Mouse (Mus musculus): ENCODE measurements around the gene Skor1. TPM values are rescaled to one million over a fixed set of nuclear protein-coding genes. Genes with fewer than 3 reads are reported as not detected.

The Skor1 gene
- polyA plus RNA-seq (2012; rRNA removed) (0.01 and 0.02 TPM in 2 replicates), polyA plus RNA-seq (2014; fragmentation: Nextera tagmentation; extraction: Ambion mirVana) (not detected in 2 replicates)

DNA sequence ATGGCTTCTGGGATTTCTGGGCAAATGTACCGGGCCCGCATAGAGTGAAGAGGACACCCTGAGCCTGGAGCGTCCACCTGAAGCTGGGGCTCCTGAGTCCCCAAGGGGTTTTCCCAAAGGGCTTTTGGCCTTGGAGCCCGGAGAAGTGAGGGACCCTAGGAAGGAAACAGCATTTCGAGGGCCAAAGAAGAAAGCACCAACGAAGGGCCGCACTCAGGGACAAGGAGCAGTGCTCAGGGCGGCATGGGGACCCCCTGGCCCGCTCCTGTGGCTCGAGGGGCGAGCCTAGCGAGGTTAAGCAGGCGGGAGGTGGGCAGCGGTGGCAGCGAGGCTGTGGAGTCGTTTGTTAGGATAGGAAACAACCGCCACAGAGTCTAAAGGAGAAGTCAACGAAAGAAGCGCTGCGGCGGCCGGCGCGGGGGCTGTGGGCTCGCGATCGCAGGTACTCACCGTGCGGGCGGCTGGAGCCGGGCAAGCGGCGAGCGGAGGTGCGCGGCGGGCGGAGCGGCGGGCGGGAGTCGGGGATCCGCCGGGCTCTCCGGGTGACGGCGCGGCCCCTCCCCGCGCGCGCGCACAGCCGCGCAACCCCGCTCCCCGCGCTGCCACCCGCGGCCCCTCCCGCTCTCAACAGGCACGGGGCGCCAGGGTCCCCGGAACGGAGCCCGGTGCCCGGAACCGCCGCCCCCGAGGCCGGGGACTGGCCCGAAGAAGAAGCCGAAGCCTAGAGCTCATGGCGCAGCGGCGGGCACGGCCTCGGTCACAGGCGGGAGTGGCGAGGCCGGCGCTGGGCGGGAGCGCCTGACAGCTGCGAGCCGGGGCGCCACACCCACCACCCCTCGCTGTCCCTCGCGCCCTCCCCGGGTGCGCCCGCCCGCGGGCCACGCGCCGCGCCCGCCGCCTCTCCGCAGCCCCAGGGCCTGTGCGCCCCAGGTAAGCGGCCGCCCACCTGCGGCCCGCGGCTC is at the start of gene Skor1:
Skor1 (minus strand) TSS at position 552 of the 962 bp plus-strand sequence.
- DNase-seq (ENCODE audit: low read depth in 3 of 3, low spot score in 3 of 3) (no peak), ATAC-seq (ENCODE audit: insufficient read depth) (no peak)
- no peak within 1 kb of the TSS for H3K9ac ChIP-seq (replicated peaks)
- TF ChIP-seq EP300 (IDR thresholded peaks at IDR 0.05; ENCODE audit: low read depth) (no peak), CTCF (IDR thresholded peaks at IDR 0.05; ENCODE audit: low read depth) (no peak)
- peaks cover 99% of the 10 kb centered on the region for H3K27me3 ChIP-seq (ENCODE audit: control insufficient read depth, insufficient read depth, low read length)
- under 1% methylated on average over 88 of the region's 108 CpGs for WGBS (ENCODE audit: insufficient replicate concordance)
- no peak within 1 kb of the TSS for H3K27ac ChIP-seq
- peak within 1 kb of the TSS; percentile 39 for H3K4me2 ChIP-seq (ENCODE audit: low read depth)
- H3K4me1 ChIP-seq (replicated peaks; ENCODE audit: control insufficient read depth in 2 of 2, insufficient read depth in 2 of 2, low read length in 1 of 2) = no peaks in the 10 kb centered on the region
- no peaks in the 10 kb centered on the region for H3K36me3 ChIP-seq (replicated peaks; ENCODE audit: control insufficient read depth, insufficient read depth, low read depth)
- peak within 1 kb of the TSS in 1 of 2 experiments; percentile 34; a peak in 2 of 4 replicates for H3K4me3 ChIP-seq (ENCODE audit: insufficient read depth in 1 of 2, low read depth in 2 of 2, low read length in 2 of 2)
- H3K9me3 ChIP-seq (ENCODE audit: control insufficient read depth, low read length) = no peaks in the 10 kb centered on the region

DNA sequence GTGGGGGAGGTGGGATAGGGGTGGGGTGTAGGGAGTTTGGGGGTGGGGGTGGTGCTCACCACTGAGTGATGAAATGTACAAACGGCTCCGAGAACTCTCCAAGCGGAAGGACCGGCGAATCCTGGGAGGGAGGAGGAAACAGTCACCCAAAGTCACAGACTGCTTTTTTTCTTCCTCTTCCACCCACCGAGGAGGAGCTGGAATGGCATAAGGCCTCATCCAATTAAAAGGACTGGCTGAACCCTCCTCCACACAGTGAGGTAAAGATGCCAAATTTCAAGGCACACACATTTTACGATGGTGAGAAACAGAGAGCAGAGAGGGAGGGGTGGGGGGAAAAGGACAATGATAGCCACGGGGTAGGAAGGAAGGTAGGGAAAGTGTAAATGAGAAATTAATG is 48.5 kb upstream of the Skor1 start:
- no peak for DNase-seq (ENCODE audit: low read depth in 3 of 3, low spot score in 3 of 3)
- no peak overlapping the region for H3K27ac ChIP-seq
- no peaks in the 10 kb centered on the region for H3K27me3 ChIP-seq (ENCODE audit: control insufficient read depth, insufficient read depth, low read length)
- no peaks in the 10 kb centered on the region for H3K36me3 ChIP-seq (replicated peaks; ENCODE audit: control insufficient read depth, insufficient read depth, low read depth)
- H3K4me1 ChIP-seq (replicated peaks; ENCODE audit: control insufficient read depth in 2 of 2, insufficient read depth in 2 of 2, low read length in 1 of 2) = peaks cover 0 to 2% of the 10 kb centered on the region in 2 experiments; a peak in 1 of 4 replicates
- 46% methylated on average over 8 of the region's 8 CpGs for WGBS (ENCODE audit: insufficient replicate concordance)
- H3K4me2 ChIP-seq (ENCODE audit: low read depth) = no peak overlapping the region
- no peak overlapping the region for H3K4me3 ChIP-seq (ENCODE audit: insufficient read depth in 1 of 2, low read depth in 2 of 2, low read length in 2 of 2)
- no peak for ATAC-seq (ENCODE audit: insufficient read depth)
- TF ChIP-seq CTCF (IDR thresholded peaks at IDR 0.05; ENCODE audit: low read depth) (no peak), EP300 (IDR thresholded peaks at IDR 0.05; ENCODE audit: low read depth) (no peak)
- H3K9ac ChIP-seq (replicated peaks) = no peak overlapping the region
- H3K9me3 ChIP-seq (ENCODE audit: control insufficient read depth, low read length) = no peaks in the 10 kb centered on the region

DNA sequence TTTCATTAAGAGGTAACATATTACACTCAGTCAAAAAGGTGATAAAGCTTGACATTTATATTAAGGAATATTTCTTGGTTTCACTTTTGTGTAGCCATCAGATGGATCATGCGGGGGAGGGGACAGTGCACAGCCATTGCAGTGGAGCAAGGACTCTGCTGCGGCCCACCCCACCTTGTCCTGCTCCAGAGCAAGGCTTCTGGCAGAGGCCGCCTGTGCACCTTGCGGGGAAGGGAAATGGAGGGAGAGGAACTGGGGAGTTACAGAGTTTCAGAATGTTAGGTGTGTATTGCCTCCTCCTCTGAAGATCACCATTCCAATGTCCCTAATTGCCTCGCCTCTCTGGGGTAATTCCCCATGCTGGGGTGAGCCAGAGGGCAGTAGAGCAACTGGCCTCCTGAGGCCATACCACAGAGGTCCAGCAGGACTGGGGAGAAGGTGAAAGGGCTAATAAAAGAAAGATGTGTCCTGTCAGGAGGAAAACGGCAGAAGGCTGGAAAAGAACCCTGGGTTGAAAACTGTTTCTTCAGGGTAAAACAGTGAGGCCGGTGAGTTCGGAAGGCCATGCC is 47.4 kb upstream of the Skor1 start:
- ATAC-seq (ENCODE audit: insufficient read depth) (no peak), DNase-seq (ENCODE audit: low read depth in 3 of 3, low spot score in 3 of 3) (no peak)
- Histone ChIP-seq H3K4me3 (ENCODE audit: insufficient read depth in 1 of 2, low read depth in 2 of 2, low read length in 2 of 2) (no peak overlapping the region), H3K9ac (replicated peaks) (no peak overlapping the region), H3K9me3 (ENCODE audit: control insufficient read depth, low read length) (no peaks in the 10 kb centered on the region), H3K36me3 (replicated peaks; ENCODE audit: control insufficient read depth, insufficient read depth, low read depth) (no peaks in the 10 kb centered on the region), H3K27me3 (ENCODE audit: control insufficient read depth, insufficient read depth, low read length) (no peaks in the 10 kb centered on the region), H3K27ac (no peak overlapping the region), H3K4me1 (replicated peaks; ENCODE audit: control insufficient read depth in 2 of 2, insufficient read depth in 2 of 2, low read length in 1 of 2) (peaks cover 0 to 2% of the 10 kb centered on the region in 2 experiments; a peak in 1 of 4 replicates), H3K4me2 (ENCODE audit: low read depth) (no peak overlapping the region)
- 76% methylated on average over 8 of the region's 8 CpGs for WGBS (ENCODE audit: insufficient replicate concordance)
- TF ChIP-seq CTCF (IDR thresholded peaks at IDR 0.05; ENCODE audit: low read depth) (no peak), EP300 (IDR thresholded peaks at IDR 0.05; ENCODE audit: low read depth) (no peak)

DNA sequence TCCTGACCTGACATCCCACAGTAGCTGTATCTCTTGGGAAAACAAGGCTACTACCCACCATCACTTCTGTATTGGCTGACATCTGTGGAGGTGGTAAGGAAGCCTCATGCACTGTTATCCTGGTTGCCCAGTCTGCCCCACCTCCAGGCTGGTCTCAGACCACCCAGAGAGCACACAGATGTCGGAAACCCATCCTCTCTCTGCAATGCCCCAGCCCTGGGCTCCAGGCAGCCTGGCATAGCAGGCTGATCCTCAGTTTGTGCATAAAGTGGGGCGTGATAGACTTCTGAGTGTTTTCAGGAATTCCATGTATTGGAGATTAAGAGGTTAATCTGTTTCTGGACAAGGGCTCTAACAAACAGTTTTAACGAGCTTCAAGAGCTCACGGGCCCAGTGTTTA is 46.8 kb upstream of the Skor1 start:
- Histone ChIP-seq H3K27ac (no peak overlapping the region), H3K4me1 (replicated peaks; ENCODE audit: control insufficient read depth in 2 of 2, insufficient read depth in 2 of 2, low read length in 1 of 2) (peaks cover 0 to 2% of the 10 kb centered on the region in 2 experiments; a peak in 1 of 4 replicates), H3K9me3 (ENCODE audit: control insufficient read depth, low read length) (no peaks in the 10 kb centered on the region), H3K27me3 (ENCODE audit: control insufficient read depth, insufficient read depth, low read length) (no peaks in the 10 kb centered on the region), H3K4me2 (ENCODE audit: low read depth) (no peak overlapping the region), H3K4me3 (ENCODE audit: insufficient read depth in 1 of 2, low read depth in 2 of 2, low read length in 2 of 2) (no peak overlapping the region), H3K36me3 (replicated peaks; ENCODE audit: control insufficient read depth, insufficient read depth, low read depth) (no peaks in the 10 kb centered on the region), H3K9ac (replicated peaks) (no peak overlapping the region)
- WGBS (ENCODE audit: insufficient replicate concordance) = 75% methylated on average over 4 of the region's 4 CpGs
- ATAC-seq (ENCODE audit: insufficient read depth) = no peak
- no peak for TF ChIP-seq EP300 (IDR thresholded peaks at IDR 0.05; ENCODE audit: low read depth)
- DNase-seq (ENCODE audit: low read depth in 3 of 3, low spot score in 3 of 3) = no peak

DNA sequence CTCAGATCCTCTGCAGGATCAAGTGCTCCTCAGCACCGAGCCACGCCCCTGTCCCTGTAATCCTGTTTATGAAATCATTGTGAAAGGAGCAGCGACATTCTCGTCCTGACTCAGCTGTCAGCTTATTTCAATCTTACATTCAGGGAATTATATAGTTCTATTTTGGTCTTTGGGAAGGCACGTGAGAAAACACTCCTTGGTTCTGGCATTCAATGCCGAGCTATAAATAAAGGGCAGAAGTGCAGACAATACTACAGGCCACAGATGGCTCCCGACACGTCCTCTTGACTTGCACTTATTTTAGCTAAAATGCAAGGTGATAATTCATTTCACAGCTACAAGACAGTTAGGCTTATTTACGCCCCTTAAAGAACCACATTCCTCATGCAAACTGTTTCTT is 46.0 kb upstream of the Skor1 start:
- TF ChIP-seq EP300 (IDR thresholded peaks at IDR 0.05; ENCODE audit: low read depth) = no peak
- ATAC-seq (ENCODE audit: insufficient read depth) = no peak

More for the DNA sequence above, 46.0 kb upstream of the Skor1 start:
- peaks cover 0 to 2% of the 10 kb centered on the region in 2 experiments; a peak in 1 of 4 replicates for H3K4me1 ChIP-seq (replicated peaks; ENCODE audit: control insufficient read depth in 2 of 2, insufficient read depth in 2 of 2, low read length in 1 of 2)
- H3K9me3 ChIP-seq (ENCODE audit: control insufficient read depth, low read length) = no peaks in the 10 kb centered on the region
- no peak overlapping the region for H3K9ac ChIP-seq (replicated peaks)
- H3K27me3 ChIP-seq (ENCODE audit: control insufficient read depth, insufficient read depth, low read length) = no peaks in the 10 kb centered on the region
- no peak overlapping the region for H3K4me3 ChIP-seq (ENCODE audit: insufficient read depth in 1 of 2, low read depth in 2 of 2, low read length in 2 of 2)
- H3K27ac ChIP-seq = no peak overlapping the region
- no peaks in the 10 kb centered on the region for H3K36me3 ChIP-seq (replicated peaks; ENCODE audit: control insufficient read depth, insufficient read depth, low read depth)
- no peak overlapping the region for H3K4me2 ChIP-seq (ENCODE audit: low read depth)
- DNase-seq (ENCODE audit: low read depth in 3 of 3, low spot score in 3 of 3) = no peak
- 71% methylated on average over 9 of the region's 9 CpGs for WGBS (ENCODE audit: insufficient replicate concordance)

Data from liver, embryonic 14.5 days (tissue).